Mouse (Mus musculus) bone marrow macrophage, adult 2 months (primary cell): ENCODE data around the gene Tifab. TPM values are rescaled to one million over a fixed set of nuclear protein-coding genes. Genes with fewer than 3 reads are reported as not detected.

Experiments used
- H3K27ac ChIP-seq: 2 replicates; pipeline ENCODE4 v1.5.1; 2012; ENCODE audit warnings: low read depth, low read length; ENCODE audit not compliant: insufficient read depth
- H3K4me1 ChIP-seq: 2 replicates; pipeline ENCODE4 v1.6.1; 2012; ENCODE audit warnings: low read length; ENCODE audit not compliant: control insufficient read depth, insufficient read depth
- H3K4me3 ChIP-seq: 2 replicates; pipeline ENCODE4 v1.5.1; 2012; ENCODE audit warnings: mild to moderate bottlenecking, low read length, moderate library complexity; ENCODE audit not compliant: insufficient read depth
- CTCF ChIP-seq: IDR thresholded peaks from 2 replicates; pipeline ENCODE4 v1.5.1; 2012; ENCODE audit warnings: low read depth, mild to moderate bottlenecking, low read length, moderate library complexity
- POLR2A ChIP-seq: IDR thresholded peaks from 2 replicates; pipeline ENCODE4 v1.6.1; 2012; ENCODE audit warnings: mild to moderate bottlenecking, low read depth, low read length, borderline replicate concordance
- polyA plus RNA-seq: library from polyadenylated mRNA; stranded (reverse); fragments of >200 nt; gene quantifications from 2 replicates; pipeline ENCODE4 v1.2.4, GENCODE M21; 2012; ENCODE audit not compliant: missing spikeins, insufficient read depth, insufficient read length

Tifab gene
- polyA plus RNA-seq, 1 experiment = 112 TPM

GRCm38 (mm10) chr13:56162859-56163258 lies 15.8 kb downstream of the Tifab start:
- Histone ChIP-seq H3K4me1 (peaks cover 21% of the 10 kb centered on the region), H3K27ac (no peak overlapping the region), H3K4me3 (no peak overlapping the region)
- TF ChIP-seq POLR2A (no peak), CTCF (no peak)

- H3K4me1 ChIP-seq = peaks cover 11% of the 10 kb centered on the region
- H3K27ac ChIP-seq = no peak overlapping the region
- TF ChIP-seq CTCF (no peak), POLR2A (no peak)
- H3K4me3 ChIP-seq = no peak overlapping the region
These were observed 18.9 kb downstream of the Tifab start for GRCm38 (mm10) chr13:56159614-56160363.

GRCm38 (mm10) chr13:56159016-56159601 lies 19.6 kb downstream of the Tifab start:
- TF ChIP-seq CTCF (no peak), POLR2A (no peak)
- H3K4me1 ChIP-seq = peaks cover 11% of the 10 kb centered on the region
- H3K27ac ChIP-seq = no peak overlapping the region
- no peak overlapping the region for H3K4me3 ChIP-seq

GRCm38 (mm10) chr13:56155671-56156070 lies 23.0 kb downstream of the Tifab start:
- TF ChIP-seq CTCF (no peak), POLR2A (no peak)
- Histone ChIP-seq H3K4me1 (peaks cover 9% of the 10 kb centered on the region), H3K4me3 (no peak overlapping the region), H3K27ac (no peak overlapping the region)

- Histone ChIP-seq H3K27ac (no peak overlapping the region), H3K4me1 (peaks cover 9% of the 10 kb centered on the region), H3K4me3 (no peak overlapping the region)
- TF ChIP-seq POLR2A (no peak), CTCF (no peak)
These were observed 23.6 kb downstream of the Tifab start for GRCm38 (mm10) chr13:56155048-56155447.

GRCm38 (mm10) chr13:56152773-56153460 lies 25.8 kb downstream of the Tifab start:
- Histone ChIP-seq H3K4me1 (peaks cover 9% of the 10 kb centered on the region), H3K4me3 (no peak overlapping the region), H3K27ac (no peak overlapping the region)
- no peak for TF ChIP-seq CTCF
- no peak for TF ChIP-seq POLR2A

GRCm38 (mm10) chr13:56151404-56152226 lies 27.1 kb downstream of the Tifab start:
- peak; percentile 87 for TF ChIP-seq CTCF
- TF ChIP-seq POLR2A = no peak
- Histone ChIP-seq H3K27ac (peak overlapping the region; percentile 51), H3K4me3 (peak overlapping the region; percentile 58), H3K4me1 (peaks cover 9% of the 10 kb centered on the region)

GRCm38 (mm10) chr13:56145523-56145922 lies 33.2 kb downstream of the Tifab start:
- peak; percentile 39; the same call in 1 of the 2 replicates for TF ChIP-seq CTCF
- TF ChIP-seq POLR2A = no peak
- Histone ChIP-seq H3K27ac (no peak overlapping the region), H3K4me1 (peaks cover 3% of the 10 kb centered on the region), H3K4me3 (no peak overlapping the region)

- no peak for TF ChIP-seq POLR2A
- TF ChIP-seq CTCF = no peak
- Histone ChIP-seq H3K4me1 (peaks cover 3% of the 10 kb centered on the region), H3K4me3 (no peak overlapping the region), H3K27ac (no peak overlapping the region)
These were observed 34.7 kb downstream of the Tifab start for GRCm38 (mm10) chr13:56144021-56144420.

- TF ChIP-seq POLR2A (no peak), CTCF (no peak)
- Histone ChIP-seq H3K27ac (no peak overlapping the region), H3K4me1 (peaks cover 3% of the 10 kb centered on the region), H3K4me3 (no peak overlapping the region)
These were observed 35.6 kb downstream of the Tifab start for GRCm38 (mm10) chr13:56143151-56143513.
